Mouse (Mus musculus): Measurements from ENCODE around the gene Gm21954.

GRCm38 (mm10) chr3:55520240-55521180 is 48.5 kb upstream of the Gm21954 start:
- TF ChIP-seq POLR2A (IDR thresholded peaks at IDR 0.05; ENCODE audit: insufficient read length, low read depth) (no peak), MAX (IDR thresholded peaks at IDR 0.05; ENCODE audit: low read depth) (no peak), MYOG (IDR thresholded peaks at IDR 0.05; ENCODE audit: control insufficient read depth in 1 of 3, insufficient read depth in 1 of 3, insufficient read length in 2 of 3, low read depth in 2 of 3) (no peak), TCF12 (IDR thresholded peaks at IDR 0.05; ENCODE audit: insufficient read depth, poor library complexity, severe bottlenecking) (no peak), SRF (IDR thresholded peaks at IDR 0.05; ENCODE audit: control insufficient read depth, insufficient read length, low read depth) (no peak), CEBPB (IDR thresholded peaks at IDR 0.05; ENCODE audit: insufficient read depth, poor library complexity, severe bottlenecking) (no peak), TCF3 (IDR thresholded peaks at IDR 0.05; ENCODE audit: insufficient read length, low read depth) (no peak)
